Mouse (Mus musculus): ENCODE results near the gene Sash1.

The Sash1 gene

DNA sequence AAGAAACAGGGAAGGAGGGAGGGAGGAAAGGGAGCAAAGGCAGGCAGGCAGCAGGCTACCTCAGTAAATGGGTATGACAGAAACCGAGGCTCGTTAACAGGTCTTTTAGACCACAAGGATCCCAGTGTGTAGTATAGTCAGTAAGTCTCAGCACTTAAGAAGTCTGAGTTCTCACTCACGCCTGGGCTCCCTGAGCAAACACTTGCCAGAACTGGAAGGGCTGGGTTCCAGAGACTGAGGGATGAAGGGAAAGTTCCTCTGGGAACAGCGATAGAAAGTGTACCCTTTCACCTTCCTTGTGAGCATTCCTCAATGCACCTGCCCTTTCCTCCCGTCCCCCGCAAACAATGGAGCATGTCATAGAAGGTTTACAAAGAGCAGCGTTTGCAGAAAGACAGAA is 16.5 kb upstream of the Sash1 start:
- no peak for DNase-seq (ENCODE audit: low read depth in 1 of 2, low spot score in 2 of 2)

DNA sequence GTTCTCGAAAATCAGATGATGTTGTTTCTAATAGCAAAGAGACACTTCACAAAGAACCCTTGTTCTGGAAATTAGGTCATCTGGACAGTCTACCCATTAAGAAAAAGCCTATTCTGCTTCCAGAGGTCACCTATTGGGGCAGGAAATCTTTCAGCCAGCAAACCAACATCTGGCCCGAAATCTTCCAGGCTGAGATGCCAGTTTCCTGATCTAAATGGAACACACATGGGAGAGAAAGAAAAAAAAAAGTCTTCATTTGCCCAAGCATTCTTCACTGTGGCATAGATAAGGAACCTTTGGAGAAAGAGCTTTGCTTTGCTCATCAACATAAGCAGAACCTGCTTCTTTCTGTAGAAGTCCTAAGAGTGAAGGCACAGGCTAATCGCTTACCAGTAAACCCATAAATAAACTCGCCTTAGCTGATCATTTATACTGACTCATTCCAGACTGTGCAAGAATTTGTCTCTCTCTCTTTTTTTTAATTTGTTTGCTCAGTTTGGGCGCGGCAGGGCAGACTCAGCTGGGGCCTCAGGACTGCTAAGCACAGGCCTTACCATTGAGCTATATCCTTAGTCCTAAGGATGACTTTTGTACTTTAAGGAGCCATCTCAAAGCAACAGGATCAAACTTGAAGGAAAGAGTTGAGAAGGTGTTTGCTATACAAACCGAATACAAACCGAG is 13.1 kb upstream of the Sash1 start:
- no peak for DNase-seq (ENCODE audit: low read depth in 1 of 2, low spot score in 2 of 2)

DNA sequence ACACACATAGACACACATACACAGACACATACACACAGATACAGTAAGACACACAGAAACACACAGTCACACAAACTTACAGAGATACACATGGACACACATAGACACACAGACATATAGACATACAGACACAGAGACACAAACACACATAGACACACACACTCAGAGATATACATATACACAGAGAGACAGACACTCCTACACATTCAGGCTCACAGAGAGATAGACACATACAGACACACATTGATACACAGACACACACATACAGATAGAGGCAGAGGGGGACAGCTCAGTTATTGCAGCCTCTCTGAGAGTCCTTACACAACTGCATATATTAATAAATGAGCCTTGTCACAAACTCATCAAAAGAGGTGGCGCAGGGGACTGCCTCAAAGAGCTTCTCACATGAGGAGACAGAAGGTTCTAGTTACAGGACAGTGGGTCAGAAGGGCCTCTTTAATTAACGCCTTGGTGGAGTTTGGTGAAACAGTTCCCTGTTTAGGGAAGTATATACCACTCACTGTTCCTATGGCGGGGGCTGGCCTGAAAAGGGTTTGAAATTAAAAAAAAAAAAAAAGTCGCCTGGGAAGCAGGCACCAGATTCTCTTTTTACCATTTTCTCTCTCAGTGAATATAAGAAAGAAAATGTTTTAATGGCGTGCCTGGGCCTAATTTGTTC is 12.4 kb upstream of the Sash1 start:
- no peak for DNase-seq (ENCODE audit: low read depth in 1 of 2, low spot score in 2 of 2)

DNA sequence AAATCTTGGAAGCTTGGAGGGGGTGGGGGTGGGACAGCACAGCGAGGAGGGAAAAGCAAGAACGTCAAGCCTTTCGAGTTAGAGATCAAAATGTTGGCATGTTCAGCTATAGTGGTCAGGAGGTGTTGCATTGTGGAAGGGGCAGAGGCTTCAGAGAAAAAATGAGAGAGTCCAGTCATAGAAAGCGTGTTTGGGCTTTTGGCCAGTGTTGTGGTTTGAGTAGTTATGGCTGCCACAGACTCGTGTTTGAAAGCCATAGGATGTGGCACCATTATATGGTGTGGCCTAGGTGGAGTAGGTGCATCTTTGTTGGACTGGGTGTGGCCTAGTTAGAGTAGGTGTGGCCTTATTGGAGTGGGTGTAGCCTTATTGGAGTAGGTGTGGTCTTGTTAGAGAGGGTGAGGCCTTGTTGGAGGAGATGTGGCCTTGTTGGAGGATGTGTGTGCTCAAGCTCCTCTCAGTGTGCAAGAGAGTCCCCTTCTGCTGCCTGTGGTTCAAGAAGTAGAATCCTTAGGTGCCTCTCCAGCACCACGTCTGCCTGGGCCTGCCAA is 9.2 kb upstream of the Sash1 start:
- DNase-seq (ENCODE audit: low read depth in 1 of 2, low spot score in 2 of 2), result no peak

DNA sequence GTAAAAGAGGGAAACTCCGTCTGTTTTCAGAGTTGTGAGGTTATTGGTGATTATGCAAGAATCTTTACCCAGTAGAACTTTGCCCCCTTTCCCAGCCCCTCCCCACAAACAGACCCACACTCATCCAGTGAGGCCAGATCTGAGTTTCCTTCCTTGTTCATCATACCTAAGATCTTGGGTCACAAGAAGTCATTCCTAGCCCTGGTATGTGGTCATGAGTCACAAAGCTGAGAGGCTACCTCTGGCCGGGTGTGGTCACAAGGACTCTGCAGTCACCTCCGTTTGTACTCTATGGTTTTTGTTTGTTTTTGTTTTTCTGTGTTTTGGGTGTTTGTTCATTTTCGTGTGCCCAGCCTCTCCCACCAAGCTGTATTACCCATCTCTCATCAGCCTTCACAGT is 4.6 kb upstream of the Sash1 start:
- DNase-seq (ENCODE audit: low read depth in 1 of 2, low spot score in 2 of 2), result no peak

DNA sequence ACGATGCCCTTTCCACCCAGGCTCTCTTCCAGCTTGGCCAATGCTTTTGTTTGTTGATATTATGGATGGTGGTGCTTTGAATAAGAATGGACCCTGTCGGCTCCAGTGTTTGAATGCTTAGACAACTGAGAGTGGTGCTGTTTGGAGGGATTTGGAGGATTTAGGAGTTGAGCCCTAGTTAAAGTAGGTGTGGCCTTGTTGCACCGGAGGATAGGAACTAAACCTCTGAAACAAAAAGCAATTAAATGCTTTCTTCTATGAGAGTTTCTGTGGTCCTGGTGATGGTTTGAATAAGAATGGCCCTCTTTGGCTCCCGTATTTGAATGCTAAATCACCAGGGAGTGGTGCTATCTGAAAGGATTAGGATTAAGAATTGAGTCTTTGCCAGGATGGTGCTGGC is 3.5 kb upstream of the Sash1 start:
- no peak for DNase-seq (ENCODE audit: low read depth in 1 of 2, low spot score in 2 of 2)

DNA sequence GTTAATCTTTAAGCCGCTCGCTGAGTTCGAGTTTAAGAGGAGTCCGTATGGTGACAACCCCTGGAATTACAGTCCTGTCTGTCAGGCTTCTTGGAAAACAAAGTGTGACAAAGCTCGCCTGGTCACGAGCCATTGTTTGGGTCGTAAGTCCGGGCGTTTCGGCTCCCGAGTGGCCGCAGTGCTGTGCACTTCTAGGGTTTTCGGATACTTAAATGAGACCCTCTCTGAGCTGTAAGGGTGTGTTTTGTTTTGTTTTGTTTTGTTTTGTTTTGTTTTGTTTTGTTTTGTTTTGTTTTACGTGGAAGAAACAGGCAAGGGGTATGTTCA is 621 bp upstream of the Sash1 start:
- DNase-seq (ENCODE audit: low read depth in 1 of 2, low spot score in 2 of 2), result no peak

DNA sequence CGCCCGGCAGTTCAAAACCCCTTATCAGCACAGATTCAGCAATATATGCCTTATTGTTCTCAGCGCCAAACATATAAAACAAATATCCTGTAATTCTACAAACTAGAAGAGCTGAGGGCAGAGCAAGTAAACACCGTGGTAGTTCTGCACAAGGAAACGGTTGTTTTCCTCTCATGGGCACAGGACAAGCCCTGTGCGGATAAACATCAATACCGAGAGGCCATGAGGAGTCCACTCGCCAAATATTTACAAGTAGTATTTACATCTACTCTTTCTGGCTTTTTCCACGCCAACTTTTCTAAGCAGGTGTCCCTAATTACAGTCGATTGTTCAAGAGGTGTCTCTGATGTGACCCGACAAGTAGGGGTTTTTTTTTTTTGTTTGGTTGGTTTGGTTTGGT is 669 bp downstream of the Sash1 start:
- DNase-seq (ENCODE audit: low read depth in 1 of 2, low spot score in 2 of 2), result no peak

DNA sequence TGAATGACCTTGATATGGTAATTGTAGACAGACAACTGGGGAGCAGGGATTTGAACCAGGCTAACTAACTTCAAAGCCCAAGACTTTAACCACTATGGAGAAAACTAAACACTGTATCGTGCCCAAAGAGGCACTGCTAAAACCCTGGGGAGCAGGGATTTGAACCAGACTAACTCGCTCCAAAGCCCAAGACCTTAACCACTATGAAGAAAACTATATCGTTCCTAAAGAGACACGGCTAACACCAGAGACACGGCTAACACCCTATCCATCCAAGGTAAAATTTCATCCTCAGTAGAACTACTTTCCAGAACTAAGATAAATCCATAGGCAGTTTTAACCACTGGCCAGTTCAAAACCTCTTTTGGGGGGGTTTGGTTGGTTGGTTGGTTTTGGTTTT is 1.3 kb downstream of the Sash1 start:
- no peak for DNase-seq (ENCODE audit: low read depth in 1 of 2, low spot score in 2 of 2)

DNA sequence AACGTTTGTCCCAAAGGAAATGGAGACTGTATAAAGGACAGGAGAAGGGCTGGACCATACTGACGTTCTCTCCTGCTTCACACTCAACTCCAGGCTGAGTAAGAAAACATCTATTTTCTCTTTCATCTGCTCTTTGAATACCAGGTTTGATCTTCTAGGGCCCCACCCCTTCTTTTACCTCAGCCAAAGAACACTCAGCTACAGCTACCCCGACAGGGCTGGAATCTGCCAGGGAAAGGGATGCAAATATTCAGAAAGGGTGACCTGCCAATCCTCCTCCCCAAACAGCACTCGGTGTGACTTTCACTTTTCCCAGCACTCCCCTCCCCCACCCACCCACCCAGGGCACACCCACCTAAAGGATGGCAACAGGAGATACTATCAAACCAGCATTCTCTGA is 2.2 kb downstream of the Sash1 start:
- DNase-seq (ENCODE audit: low read depth in 1 of 2, low spot score in 2 of 2), result no peak

DNA sequence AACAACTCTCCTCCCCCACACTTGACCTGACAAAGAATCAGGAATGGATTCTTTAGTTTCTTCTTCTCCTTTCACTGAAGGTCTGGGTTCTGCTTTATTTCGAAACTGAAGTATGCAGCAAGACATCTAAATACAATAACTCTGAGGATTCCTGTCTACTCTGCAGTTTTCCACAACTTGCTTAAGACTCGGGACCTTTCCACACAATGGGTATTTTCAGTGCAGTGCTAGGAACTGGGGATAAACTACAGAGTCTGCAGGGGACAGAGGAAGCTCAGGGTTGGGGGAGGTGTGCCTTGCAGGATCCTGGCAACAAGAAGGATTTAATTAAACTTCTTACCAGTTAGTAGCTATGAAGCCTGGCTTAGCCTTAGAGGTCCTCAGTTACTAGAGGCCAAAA is 4.1 kb downstream of the Sash1 start:
- no peak for DNase-seq (ENCODE audit: low read depth in 1 of 2, low spot score in 2 of 2)

DNA sequence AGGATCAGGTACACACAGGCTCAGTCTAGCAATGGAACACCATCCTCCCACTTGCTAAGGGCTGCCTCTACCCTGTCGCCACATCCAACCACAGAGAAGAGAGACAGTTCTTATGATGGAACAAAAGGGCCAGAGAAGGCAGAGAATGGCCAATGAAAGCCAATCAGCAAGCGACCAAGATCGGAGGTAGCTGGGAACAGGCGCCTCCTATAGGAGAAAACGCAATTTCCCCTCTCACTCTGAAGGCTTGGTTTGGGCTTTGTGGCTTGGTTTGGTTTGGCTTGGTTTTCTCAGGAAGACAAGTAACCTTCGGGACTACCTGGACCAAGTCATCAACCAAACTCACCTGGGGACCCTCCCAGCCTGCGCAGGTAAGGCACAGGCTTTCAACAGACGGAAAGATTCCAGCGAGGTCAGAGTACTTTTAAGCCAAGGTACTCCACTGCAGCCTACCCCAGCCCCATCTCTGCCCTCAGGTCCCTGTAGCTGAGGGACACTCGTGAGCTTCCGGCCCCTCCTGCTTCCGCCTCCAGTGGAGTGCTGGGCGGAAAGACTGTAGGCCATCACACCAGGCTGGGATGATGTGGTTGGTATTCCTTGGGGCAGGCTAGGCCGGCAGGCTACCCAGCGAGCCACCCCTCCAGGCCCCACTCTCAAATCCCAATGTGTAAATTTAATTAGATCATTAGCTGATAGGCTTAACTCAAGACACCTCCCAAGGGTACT is 4.8 kb downstream of the Sash1 start:
- no peak for DNase-seq (ENCODE audit: low read depth in 1 of 2, low spot score in 2 of 2)

DNA sequence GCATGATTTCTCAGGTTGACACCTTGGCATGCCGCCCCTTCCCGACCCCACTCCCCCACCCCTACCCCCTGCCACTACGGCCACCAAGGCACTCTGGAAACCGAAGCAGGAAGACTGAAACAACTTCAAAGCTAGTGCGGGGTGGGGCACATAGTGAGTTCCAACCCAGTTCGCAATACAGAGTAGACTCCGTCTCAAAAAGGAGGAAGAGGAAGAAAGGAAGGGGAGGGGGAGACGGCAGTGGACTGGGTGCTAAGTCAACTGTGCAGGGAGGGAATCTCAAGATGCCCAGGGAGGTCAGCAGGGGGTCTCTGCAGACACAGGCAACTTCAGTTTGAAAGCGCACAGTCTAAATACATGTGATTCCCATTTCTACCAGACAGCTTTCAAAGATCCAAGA is 7.0 kb downstream of the Sash1 start:
- DNase-seq (ENCODE audit: low read depth in 1 of 2, low spot score in 2 of 2), result no peak

DNA sequence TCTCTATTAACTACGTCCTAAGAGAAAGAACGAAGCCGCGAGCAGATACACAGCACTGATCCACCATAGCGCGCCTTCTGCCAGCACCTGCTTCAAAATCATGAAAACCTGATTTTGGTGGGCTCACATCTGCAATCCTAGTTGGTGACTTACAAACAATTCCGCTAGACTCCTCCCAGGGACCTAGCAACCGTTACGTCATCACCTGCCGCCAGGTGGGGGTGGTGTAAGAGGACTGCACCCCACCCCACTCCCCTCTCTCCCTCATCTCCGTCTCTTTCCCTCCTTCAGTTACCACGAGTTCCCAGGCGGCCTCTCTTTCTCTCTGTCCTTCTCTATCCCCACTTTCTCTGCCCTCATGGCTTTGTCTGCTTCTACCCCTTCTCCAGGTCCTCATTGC is 7.5 kb downstream of the Sash1 start:
- DNase-seq (ENCODE audit: low read depth in 1 of 2, low spot score in 2 of 2), result no peak

DNA sequence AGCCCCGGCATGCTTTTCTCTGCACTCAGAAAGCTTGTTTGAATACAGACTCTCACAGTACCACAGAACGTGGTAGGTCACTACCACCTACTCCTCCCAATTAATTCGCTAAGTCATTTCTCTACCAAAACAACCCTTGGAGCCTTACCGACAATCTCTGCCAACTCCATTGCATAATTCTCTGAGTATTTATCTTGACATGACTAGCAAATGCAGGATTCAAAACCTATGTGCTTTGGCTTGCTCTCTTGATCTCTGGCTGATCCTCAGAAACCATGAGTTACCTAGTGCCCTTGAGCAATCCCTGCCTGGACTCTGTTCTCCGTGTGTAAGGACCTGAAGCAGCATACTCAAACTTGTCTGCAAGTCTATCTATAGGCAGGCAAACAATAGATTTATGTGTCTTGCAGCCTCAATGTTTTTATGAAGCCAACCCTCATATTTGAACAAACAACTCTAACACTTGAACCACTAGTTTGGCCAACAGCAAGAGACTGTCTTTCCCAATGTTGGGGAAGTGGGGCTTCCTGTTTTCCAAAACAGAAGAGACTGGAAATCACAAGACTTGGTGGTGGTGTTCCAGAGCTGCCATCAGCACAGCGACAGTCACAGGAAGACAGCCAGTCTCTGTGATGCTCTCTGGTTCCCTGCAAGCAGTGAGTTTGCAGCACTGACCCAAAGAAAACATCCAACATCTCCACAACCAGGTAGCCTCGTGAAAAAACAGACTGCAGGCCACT is 12.1 kb downstream of the Sash1 start:
- DNase-seq (ENCODE audit: low read depth in 1 of 2, low spot score in 2 of 2), result no peak

DNA sequence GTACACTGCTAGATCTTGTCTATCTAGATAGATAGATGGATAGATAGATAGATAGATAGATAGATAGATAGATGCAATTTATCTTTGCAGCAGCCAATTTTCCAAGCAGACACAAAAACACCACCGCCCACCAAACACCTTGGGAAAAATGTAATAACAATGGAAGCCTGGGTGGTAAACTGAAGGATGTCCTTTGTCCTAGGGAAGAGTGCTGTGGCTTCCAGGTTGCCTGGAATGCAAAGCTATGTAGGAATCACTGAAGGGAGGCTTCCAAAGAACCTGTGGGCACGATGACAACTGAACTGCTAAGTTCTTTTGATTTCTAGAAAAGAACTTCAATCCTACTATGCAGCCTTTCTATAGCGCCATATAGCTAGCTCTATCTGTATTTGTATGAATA is 13.1 kb downstream of the Sash1 start:
- DNase-seq (ENCODE audit: low read depth in 1 of 2, low spot score in 2 of 2), result no peak

DNA sequence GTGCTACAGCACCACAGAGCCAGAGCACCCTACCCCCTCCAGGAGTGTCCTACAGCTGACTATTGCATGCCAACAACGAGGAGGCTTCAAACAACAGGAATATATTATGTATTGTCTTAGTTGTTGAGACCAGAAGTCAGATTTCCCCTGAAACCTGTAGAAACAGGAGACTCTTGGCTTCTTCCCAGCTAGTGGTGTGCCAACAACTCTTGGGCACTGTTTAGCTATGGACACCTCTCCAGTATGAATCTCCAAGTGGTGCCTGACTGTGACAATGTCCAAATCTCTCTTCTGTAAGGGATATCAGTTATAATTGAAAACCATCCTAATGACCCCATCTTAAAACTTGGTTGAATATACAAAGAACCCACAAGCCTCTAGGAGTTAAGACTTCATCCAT is 13.9 kb downstream of the Sash1 start:
- DNase-seq (ENCODE audit: low read depth in 1 of 2, low spot score in 2 of 2), result no peak

DNA sequence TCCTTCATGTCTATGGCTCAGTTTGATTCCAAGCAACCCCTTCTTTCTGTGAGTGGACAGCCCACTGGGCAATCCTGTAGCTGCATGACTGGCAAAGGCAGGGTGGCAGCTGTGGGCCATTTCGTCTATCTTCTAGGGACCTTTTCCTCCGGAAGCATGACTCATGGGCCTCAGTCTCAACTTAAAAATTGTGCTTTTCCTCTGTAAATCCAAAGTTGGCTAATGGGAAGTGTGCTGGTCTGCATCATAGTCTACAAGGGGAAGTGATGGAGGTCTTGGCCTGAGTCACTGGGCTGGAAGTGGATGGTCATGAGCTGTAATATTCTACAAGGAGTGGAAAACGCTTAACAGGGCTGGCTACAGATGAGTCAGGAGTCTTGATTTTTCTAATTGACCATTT is 15.5 kb downstream of the Sash1 start:
- no peak for DNase-seq (ENCODE audit: low read depth in 1 of 2, low spot score in 2 of 2)

DNA sequence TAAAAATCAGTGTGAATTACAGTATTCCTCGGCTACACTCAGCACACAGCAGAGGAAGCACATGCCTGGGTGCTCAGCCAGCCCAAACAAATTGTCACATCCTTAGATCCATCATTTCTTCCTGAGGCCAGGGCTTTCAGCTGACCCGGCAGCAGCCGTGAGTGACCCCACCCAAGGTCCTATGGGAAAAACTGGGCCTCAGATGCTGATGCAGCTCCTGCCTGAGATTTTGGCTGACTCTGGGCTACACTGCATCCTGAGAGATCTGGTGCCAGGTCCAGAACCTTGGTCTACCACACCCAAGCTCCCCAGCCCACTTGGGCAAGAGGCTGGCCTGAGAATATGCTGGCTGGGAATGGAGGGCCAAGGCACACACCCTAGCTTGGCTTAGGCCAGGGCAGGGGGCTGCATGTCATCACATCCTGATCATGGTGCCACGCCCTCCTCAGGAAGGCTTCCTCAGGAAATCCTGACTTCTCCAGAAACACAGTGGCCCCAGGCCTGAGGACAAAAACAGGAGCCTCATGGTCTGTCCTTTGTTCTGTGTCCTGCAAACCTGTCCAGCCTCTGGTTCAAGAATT is 19.7 kb downstream of the Sash1 start:
- no peak for DNase-seq (ENCODE audit: low read depth in 1 of 2, low spot score in 2 of 2)

DNA sequence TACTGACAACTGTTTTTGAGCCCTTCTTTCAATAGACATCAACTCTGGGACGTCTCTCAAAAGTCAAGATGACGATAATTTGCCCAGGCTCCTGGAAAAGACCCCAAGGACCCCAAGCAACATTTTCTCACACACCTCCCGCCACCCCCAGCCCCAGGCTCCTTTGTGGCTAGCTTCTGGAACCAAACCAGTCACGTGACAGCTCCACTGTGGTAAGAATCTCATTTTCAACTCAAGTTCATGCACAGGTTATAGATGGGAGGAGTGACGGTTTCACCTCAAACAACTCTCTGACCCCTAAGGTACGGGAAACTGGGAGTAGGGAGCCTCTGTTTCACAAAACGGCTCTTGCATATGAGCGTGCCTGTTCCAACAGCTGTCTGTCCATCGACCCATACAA is 25.2 kb downstream of the Sash1 start:
- DNase-seq (ENCODE audit: low read depth in 1 of 2, low spot score in 2 of 2), result no peak

DNA sequence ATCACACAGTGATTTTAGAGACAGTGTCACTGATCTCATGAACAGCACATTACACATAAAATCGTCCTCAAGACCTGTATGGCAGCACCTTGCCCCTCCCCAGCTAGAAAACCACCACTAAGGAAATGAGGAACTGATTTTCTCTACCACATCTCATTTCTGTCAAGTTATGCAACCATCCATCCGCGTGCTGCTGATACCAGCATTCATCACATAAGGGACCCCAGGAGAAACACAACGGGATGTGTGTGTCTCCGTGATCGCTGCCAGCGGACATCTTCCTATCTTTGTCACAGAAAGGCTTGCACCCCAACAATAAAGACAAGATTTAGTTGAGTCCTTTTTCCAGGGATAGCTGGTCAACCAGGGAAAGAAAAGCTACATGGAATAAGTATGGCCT is 27.2 kb downstream of the Sash1 start:
- DNase-seq (ENCODE audit: low read depth in 1 of 2, low spot score in 2 of 2), result no peak
